Mouse (Mus musculus) lung, adult 2 months (tissue): Measurements from ENCODE around the gene Rhoq.

ENCODE experiments used
- CTCF ChIP-seq: fragments of 200-500 bp; IDR thresholded peaks from 2 replicates; pipeline ENCODE4 v1.5.1; 2011; ENCODE audit warnings: mild to moderate bottlenecking, low read length, control low read depth; ENCODE audit not compliant: insufficient read depth
- POLR2A ChIP-seq: fragments of 200-500 bp; IDR thresholded peaks from 2 replicates; pipeline ENCODE4 v1.6.1; 2011; ENCODE audit warnings: low read depth, mild to moderate bottlenecking, control low read depth, low read length, borderline replicate concordance; ENCODE audit errors: extremely low read depth

- TF ChIP-seq POLR2A (no peak), CTCF (no peak)
Observed at GRCm38 (mm10) chr17:87038496-87038895, 75.6 kb downstream of the Rhoq start.
